Mouse (Mus musculus) olfactory bulb, adult 2 months (tissue): ENCODE measurements around the gene Axin1. TPM values are rescaled to one million over a fixed set of nuclear protein-coding genes. Genes with fewer than 3 reads are reported as not detected.
"Not testable (repeated sequence)": the region's sequence is repeated elsewhere in the genome, so short reads cannot be mapped to it uniquely, and the experiment has no call there.

ENCODE experiments used
- H3K27ac ChIP-seq: fragments of 200-500 bp; 2 replicates; pipeline ENCODE4 v1.5.1; 2012; ENCODE audit warnings: low read depth, low read length; ENCODE audit not compliant: insufficient read depth
- H3K4me1 ChIP-seq: fragments of 200-500 bp; 2 replicates; pipeline ENCODE4 v1.6.1; 2012; ENCODE audit warnings: low read length; ENCODE audit not compliant: control insufficient read depth, insufficient read depth
- H3K4me3 ChIP-seq: fragments of 200-500 bp; 2 replicates; pipeline ENCODE4 v1.5.1; 2012; ENCODE audit warnings: mild to moderate bottlenecking, low read depth, low read length, moderate library complexity; ENCODE audit not compliant: insufficient read depth
- CTCF ChIP-seq: fragments of 200-500 bp; IDR thresholded peaks from 2 replicates; pipeline ENCODE4 v1.5.1; 2012; ENCODE audit warnings: low read depth, mild to moderate bottlenecking, low read length, moderate library complexity; ENCODE audit not compliant: insufficient read depth
- POLR2A ChIP-seq: fragments of 200-500 bp; IDR thresholded peaks from 2 replicates; pipeline ENCODE4 v1.6.1; 2012; ENCODE audit warnings: mild to moderate bottlenecking, low read depth, low read length, moderate library complexity; ENCODE audit not compliant: insufficient read depth
- WGBS: fragments of 180-500 bp; shearing (Covaris S2); methylation state at CpG from one replicate; pipeline ENCODE4 v1.1.7; 2018; 5-methylcytosine and 5-hydroxymethylcytosine counted together
- polyA plus RNA-seq: library from polyadenylated mRNA; stranded (reverse); fragments of >200 nt; gene quantifications from 2 replicates; pipeline ENCODE4 v1.2.4, GENCODE M21; 2012; ENCODE audit warnings: low replicate concordance; ENCODE audit not compliant: missing spikeins, insufficient read depth, insufficient read length

Gene Axin1
- polyA plus RNA-seq = not detected in 2 replicates

DNA sequence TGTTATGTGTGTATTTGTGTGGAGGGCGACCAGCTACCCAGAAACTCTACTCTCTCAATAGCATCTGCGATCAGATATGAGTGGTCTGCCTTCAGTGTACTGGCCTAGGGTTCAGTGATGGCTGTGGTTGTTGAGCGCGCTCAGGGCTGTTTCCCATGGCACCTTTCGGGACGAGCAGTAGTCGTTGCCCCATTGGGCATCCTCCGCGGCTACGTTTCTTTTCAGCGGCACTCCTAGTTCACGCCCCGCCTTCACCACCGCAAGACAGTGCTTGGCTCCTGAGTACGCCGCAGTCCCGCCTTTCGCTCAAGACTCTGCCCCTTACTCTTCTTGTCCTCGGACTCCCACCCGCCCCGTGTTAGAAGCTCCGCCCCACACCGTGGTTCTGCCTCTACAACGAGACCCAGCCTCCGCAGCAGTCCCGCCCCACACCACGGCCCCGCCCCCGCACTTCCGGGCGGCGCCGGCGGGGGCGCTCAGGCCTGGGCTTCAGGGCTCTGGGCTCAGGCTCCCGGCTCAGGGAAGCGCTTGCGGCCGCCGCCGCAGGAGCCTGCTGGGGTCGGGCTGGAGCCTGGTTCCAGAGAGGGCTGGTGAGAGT is at the start of gene Axin1:
Gene Axin1 (plus strand): TSS at position 450 of the 598 bp plus-strand sequence.
- WGBS = under 1% methylated on average over 42 of the region's 42 CpGs
- H3K4me1 ChIP-seq = peaks cover 5% of the 10 kb centered on the region; the same call in 1 of the 2 replicates
- TF ChIP-seq POLR2A (peak; percentile 82), CTCF (0 out of 2 replicates have a peak, but pooled peaks have one; percentile 26)
- peak within 1 kb of the TSS; percentile 96 for H3K4me3 ChIP-seq
- H3K27ac ChIP-seq = peak within 1 kb of the TSS; percentile 4; the same call in 1 of the 2 replicates

DNA sequence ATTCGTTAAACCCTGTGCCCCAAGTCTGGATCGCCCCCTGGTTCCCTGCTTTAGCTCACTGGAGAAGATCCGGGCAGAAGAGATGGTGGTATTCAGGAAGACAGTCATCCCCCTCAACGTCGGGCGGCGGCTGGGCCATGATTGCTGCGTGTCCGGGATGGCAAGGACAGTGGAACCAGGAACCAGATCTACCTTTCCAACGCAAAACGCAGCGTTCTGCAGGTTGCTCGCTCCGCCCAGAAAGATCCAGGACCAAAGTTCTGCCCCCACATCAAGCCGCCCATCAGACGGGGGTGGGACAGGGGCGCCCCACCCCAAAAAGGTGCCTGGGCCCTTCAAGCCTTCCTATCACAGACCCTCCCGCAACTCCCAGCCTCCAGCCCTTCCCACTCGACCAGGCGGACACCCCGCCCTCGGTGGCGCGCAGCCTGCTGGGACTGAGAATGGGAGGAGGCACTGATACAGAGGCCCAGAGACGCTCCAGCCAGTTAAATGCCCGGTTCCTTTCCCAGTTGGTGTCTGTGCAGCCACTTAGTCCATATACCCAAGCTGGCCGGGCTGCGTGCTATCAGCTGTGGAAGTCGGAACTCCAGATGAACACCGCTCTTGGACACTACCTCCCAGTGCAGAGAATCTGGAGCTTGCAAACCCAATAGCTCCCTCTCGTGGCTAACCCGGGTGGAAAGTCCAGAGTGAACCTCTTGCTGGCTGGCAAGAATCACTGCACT is 48.4 kb upstream of the Axin1 start, which contains the start of gene Decr2:
Gene Decr2 (minus strand): TSS at position 433 of the 728 bp plus-strand sequence.
- H3K4me1 ChIP-seq = peaks cover 3% of the 10 kb centered on the region; the same call in 1 of the 2 replicates
- TF ChIP-seq POLR2A (no peak), CTCF (peak; percentile 62)
- peak within 1 kb of the TSS; percentile 70 for H3K4me3 ChIP-seq
- WGBS = 1% methylated on average over 32 of the region's 32 CpGs
- peak within 1 kb of the TSS; percentile 27; the same call in 1 of the 2 replicates for H3K27ac ChIP-seq

DNA sequence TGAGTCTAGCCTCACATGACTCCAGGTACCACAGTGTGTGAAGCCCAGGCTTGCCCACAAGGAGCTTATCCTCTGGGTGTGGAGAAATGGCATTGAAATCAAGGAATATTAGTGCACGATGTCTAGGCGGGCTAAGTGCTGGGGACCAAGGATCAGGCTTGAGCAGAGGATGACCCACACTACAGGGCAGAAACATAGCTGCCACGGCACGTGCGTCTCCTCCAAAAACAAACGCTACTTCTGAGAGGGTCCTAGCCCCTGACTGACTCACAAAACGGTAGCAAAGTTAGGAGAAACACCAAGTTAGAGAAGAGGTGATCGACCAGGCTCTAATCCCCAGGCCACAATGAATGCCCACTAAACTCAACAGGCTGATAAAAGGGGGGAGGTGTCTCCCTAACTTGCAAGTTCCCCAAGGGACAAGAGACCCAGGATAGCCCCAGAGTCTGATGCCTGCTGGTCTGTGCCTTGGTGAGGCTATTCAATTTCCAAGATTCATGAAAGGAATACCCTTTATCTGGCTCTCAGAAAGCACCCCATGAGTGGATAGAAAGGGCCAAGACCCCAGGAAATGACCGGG is 43.9 kb upstream of the Axin1 start:
- H3K4me3 ChIP-seq = peak overlapping the region; percentile 55; the same call in 1 of the 2 replicates
- H3K27ac ChIP-seq = no peak overlapping the region
- TF ChIP-seq POLR2A = no peak
- no peak for TF ChIP-seq CTCF
- H3K4me1 ChIP-seq = peaks cover 6% of the 10 kb centered on the region; the same call in 1 of the 2 replicates
- WGBS = 64% methylated on average over 9 of the region's 9 CpGs

DNA sequence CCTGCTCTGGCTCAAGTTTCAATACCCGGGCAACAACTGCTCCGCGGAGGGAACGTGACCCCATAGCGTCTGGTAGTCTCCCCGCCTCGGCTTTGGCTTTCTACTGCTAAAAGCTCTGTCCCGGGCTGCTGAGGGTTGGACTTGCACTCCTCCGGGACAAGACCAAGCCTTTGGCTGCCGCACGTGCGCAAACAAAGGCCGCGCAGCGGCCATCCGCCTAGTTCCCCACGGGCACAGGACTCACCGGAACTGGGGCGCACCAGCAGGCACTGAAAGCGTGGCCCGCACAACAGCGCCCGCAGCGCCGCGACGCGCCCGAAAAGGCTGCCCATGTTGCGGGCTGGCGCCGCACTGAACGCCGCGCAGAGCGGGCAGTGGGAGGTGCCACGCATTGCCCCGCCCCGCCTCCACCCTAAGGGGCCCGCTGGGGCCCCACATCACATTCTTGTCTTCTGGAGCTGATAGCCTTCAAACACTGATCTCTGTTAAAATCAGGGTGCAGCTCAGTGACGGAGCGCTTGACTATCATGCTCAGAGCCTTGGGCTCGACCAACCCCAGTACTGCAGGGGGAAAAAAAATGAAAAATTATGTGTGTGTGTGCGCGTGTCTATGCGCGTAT is 43.3 kb upstream of the Axin1 start, which contains the start of gene Nme4:
Gene Nme4 (minus strand): TSS at position 482 of the 620 bp plus-strand sequence.
- 2% methylated on average over 47 of the region's 47 CpGs for WGBS
- TF ChIP-seq CTCF (no peak), POLR2A (0 out of 2 replicates have a peak, but pooled peaks have one; percentile 39)
- Histone ChIP-seq H3K4me1 (peaks cover 3% of the 10 kb centered on the region; the same call in 1 of the 2 replicates), H3K27ac (no peak within 1 kb of the TSS), H3K4me3 (peak within 1 kb of the TSS; percentile 55)

DNA sequence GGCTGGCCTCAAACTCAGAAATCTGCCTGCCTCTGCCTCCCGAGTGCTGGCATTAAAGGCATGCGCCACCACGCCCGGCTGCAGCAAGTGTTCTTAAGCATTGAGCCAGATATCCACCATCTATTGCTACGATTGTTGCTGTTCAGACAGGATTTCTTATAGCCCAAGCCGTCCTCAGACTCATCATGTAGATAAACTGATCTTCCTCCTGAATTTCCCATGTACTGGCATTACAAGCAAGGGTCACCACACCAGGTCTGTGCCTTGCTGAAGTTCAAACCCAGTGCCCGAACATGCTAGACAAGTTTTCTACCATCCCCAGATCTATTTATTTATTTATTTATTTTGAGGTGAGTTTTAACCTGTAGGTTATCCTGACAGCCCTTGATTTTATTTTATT is 40.0 kb upstream of the Axin1 start:
- Histone ChIP-seq H3K4me1 (peaks cover 5% of the 10 kb centered on the region; the same call in 1 of the 2 replicates), H3K4me3 (no peak overlapping the region), H3K27ac (no peak overlapping the region)
- 93% methylated on average over 7 of the region's 7 CpGs for WGBS
- TF ChIP-seq POLR2A (no peak), CTCF (no peak)

GRCm38 (mm10) chr17:26099316-26099715 is 39.2 kb upstream of the Axin1 start:
- WGBS = 61% methylated on average over 3 of the region's 3 CpGs
- H3K4me1 ChIP-seq, H3K4me3 ChIP-seq, H3K27ac ChIP-seq: not testable (repeated sequence)

GRCm38 (mm10) chr17:26100166-26100565 is 38.3 kb upstream of the Axin1 start:
- Histone ChIP-seq H3K4me1 (peaks cover 5% of the 10 kb centered on the region; the same call in 1 of the 2 replicates), H3K27ac (no peak overlapping the region)
- 44% methylated on average over 2 of the region's 2 CpGs for WGBS

DNA sequence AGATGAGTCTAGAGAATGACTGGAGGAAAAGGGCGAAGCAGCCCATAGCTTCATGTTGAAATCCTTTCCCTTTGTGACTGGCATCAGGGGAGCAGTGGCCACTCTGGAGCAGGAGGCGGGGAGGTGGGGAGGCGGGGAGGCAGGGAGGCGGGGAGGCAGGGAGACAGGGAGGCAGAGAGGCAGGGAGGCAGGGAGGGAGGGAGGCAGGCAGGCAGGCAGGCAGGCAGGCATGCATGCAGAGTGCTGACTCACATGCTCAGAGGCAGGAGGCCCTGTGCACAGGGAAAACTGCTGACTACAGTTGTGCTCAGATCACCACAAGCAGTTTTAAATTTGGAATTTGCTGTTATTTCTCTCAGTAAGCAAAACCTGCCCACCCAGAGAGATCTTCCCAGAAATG is 37.0 kb upstream of the Axin1 start:
- 35% methylated on average over 4 of the region's 4 CpGs for WGBS
- H3K4me3 ChIP-seq = no peak overlapping the region
- no peak overlapping the region for H3K27ac ChIP-seq
- TF ChIP-seq POLR2A = no peak
- TF ChIP-seq CTCF = no peak
- H3K4me1 ChIP-seq = 0 out of 2 replicates have a peak, but pooled peaks cover 2% of the 10 kb centered on the region

More at GRCm38 (mm10) chr17:26100166-26100565, 38.3 kb upstream of the Axin1 start:
- TF ChIP-seq POLR2A (no peak), CTCF (no peak)
- H3K4me3 ChIP-seq = no peak overlapping the region
